Comparison of ENCODE assay signal across 27 mouse cellular contexts in genomic region chr1:120296936-120297335, GRCm38 (mm10). TPM values are rescaled to one million over a fixed set of nuclear protein-coding genes. Genes with fewer than 3 reads are reported as not detected.
DNase-seq lines count a peak whose midpoint lies in the region; ATAC-seq and TF ChIP-seq lines count a peak whose summit lies in the region.
"Had no signal": no experiment of that assay in that cellular context is flagged by ENCODE, and none has a peak within 500 bp of the region (broad histone marks: within the 10 kb centered on the region; RNA-seq: fewer than 3 reads in every experiment).

No protein-coding gene starts in this region.

- 63% methylated on average over 2 of the region's 2 CpGs for WGBS in liver, embryonic 14.5 days (ENCODE audit: insufficient replicate concordance)
- WGBS in liver, embryonic 11.5 days: 81% methylated on average over 2 of the region's 2 CpGs

- H3K4me3 ChIP-seq in gastrocnemius, adult 2 months: no peak overlapping the region
- H3K4me3 ChIP-seq in liver, embryonic 14.5 days (ENCODE audit: insufficient read depth in 1 of 2, low read depth in 2 of 2, low read length in 2 of 2): no peak overlapping the region
- no peak overlapping the region for H3K4me3 ChIP-seq in liver, embryonic 11.5 days (ENCODE audit: low read depth, low read length)
- H3K4me3 ChIP-seq in E14TG2a.4 (replicated peaks; ENCODE audit: low read length): no peak overlapping the region
- H3K4me3 ChIP-seq: forebrain, embryonic 10.5 days; heart, embryonic 15.5 days; hindbrain, embryonic 10.5 days; liver, embryonic 12.5 days; midbrain, embryonic 10.5 days; neural tube, embryonic 15.5 days had no signal

- H3K36me3 ChIP-seq in liver, embryonic 14.5 days (replicated peaks; ENCODE audit: control insufficient read depth, insufficient read depth, low read depth): no peaks in the 10 kb centered on the region
- no peaks in the 10 kb centered on the region for H3K36me3 ChIP-seq in liver, embryonic 11.5 days (ENCODE audit: control insufficient read depth, insufficient read depth, low read length)
- H3K36me3 ChIP-seq in E14TG2a.4 (ENCODE audit: insufficient read depth, low read length): peaks cover 27% of the 10 kb centered on the region
- H3K36me3 ChIP-seq: forebrain, embryonic 10.5 days; heart, embryonic 15.5 days; hindbrain, embryonic 10.5 days; liver, embryonic 12.5 days; midbrain, embryonic 10.5 days; neural tube, embryonic 15.5 days had no signal

- DNase-seq in gastrocnemius, adult 2 months: no peak
- no peak for DNase-seq in gastrocnemius, postnatal 10 days
- no peak for DNase-seq in liver, embryonic 14.5 days (ENCODE audit: low read depth in 3 of 3, low spot score in 3 of 3)
- no peak for DNase-seq in liver, embryonic 11.5 days (ENCODE audit: low spot score)
- peak; percentile 6 for DNase-seq in induced T-regulatory cell, adult 2 months (ENCODE audit: low read depth)
- DNase-seq in spleen, adult 18-20 months: no peak
- DNase-seq in thymus, postnatal 36 days: no peak
- DNase-seq: adrenal gland, postnatal 36 days; cerebellum, adult 9-11 months; kidney, adult 2 months; right cerebral cortex, adult 18-20 months; right cerebral cortex, postnatal 4 days; thymus, adult 2 months had no signal

- no peak overlapping the region for H3K27ac ChIP-seq in gastrocnemius, adult 2 months
- H3K27ac ChIP-seq in liver, embryonic 14.5 days: no peak overlapping the region
- no peak overlapping the region for H3K27ac ChIP-seq in liver, embryonic 11.5 days (ENCODE audit: low read depth, low read length)
- H3K27ac ChIP-seq: forebrain, embryonic 10.5 days; heart, embryonic 15.5 days; hindbrain, embryonic 10.5 days; kidney, postnatal 0 days; liver, embryonic 12.5 days; midbrain, embryonic 10.5 days; neural tube, embryonic 15.5 days had no signal

- ATAC-seq in liver, embryonic 14.5 days (ENCODE audit: insufficient read depth): no peak
- no peak for ATAC-seq in liver, embryonic 11.5 days (replicated peaks; ENCODE audit: low FRiP score)
- ATAC-seq: CD4-positive, CD25-positive, alpha-beta regulatory T cell, adult 4 months; liver, embryonic 12.5 days had no signal

- H3K4me2 ChIP-seq in liver, embryonic 14.5 days (ENCODE audit: low read depth): no peak overlapping the region
- H3K4me2 ChIP-seq in liver, embryonic 11.5 days: no peak overlapping the region
- H3K4me2 ChIP-seq: heart, embryonic 15.5 days; liver, embryonic 12.5 days; neural tube, embryonic 15.5 days had no signal

- 0 out of 4 replicates have a peak, but pooled peaks cover 0 to 1% of the 10 kb centered on the region in 2 experiments for H3K4me1 ChIP-seq in liver, embryonic 14.5 days (replicated peaks; ENCODE audit: control insufficient read depth in 2 of 2, insufficient read depth in 2 of 2, low read length in 1 of 2)
- no peaks in the 10 kb centered on the region for H3K4me1 ChIP-seq in liver, embryonic 11.5 days (replicated peaks; ENCODE audit: control insufficient read depth, insufficient read depth, low read length)
- H3K4me1 ChIP-seq in E14TG2a.4 (replicated peaks; ENCODE audit: low read depth, low read length): no peaks in the 10 kb centered on the region
- H3K4me1 ChIP-seq: forebrain, embryonic 10.5 days; heart, embryonic 15.5 days; hindbrain, embryonic 10.5 days; liver, embryonic 12.5 days; midbrain, embryonic 10.5 days; neural tube, embryonic 15.5 days had no signal

- no peaks in the 10 kb centered on the region; the same call in 1 of the 2 replicates for H3K9me3 ChIP-seq in liver, embryonic 14.5 days (ENCODE audit: control insufficient read depth, low read length)
- H3K9me3 ChIP-seq in liver, embryonic 11.5 days (ENCODE audit: control insufficient read depth, low read length): 0 out of 2 replicates have a peak, but pooled peaks cover 3% of the 10 kb centered on the region
- peaks cover 21% of the 10 kb centered on the region for H3K9me3 ChIP-seq in E14TG2a.4 (ENCODE audit: low read length)
- H3K9me3 ChIP-seq: heart, embryonic 15.5 days had no signal

- intact Hi-C loops in gastrocnemius, adult 2 months (cut with DNase I): no loop called here

- no peaks in the 10 kb centered on the region for H3K27me3 ChIP-seq in liver, embryonic 14.5 days (ENCODE audit: control insufficient read depth, insufficient read depth, low read length)
- H3K27me3 ChIP-seq in liver, embryonic 11.5 days (replicated peaks; ENCODE audit: control insufficient read depth, insufficient read depth, low read length): no peaks in the 10 kb centered on the region
- no peaks in the 10 kb centered on the region for H3K27me3 ChIP-seq in E14TG2a.4 (ENCODE audit: insufficient read depth, low read length)
- H3K27me3 ChIP-seq: heart, embryonic 15.5 days; liver, embryonic 12.5 days; neural tube, embryonic 15.5 days had no signal

- TF ChIP-seq CTCF in gastrocnemius, adult 2 months (IDR thresholded peaks at IDR 0.05): peak; percentile 53
- TF ChIP-seq CTCF in liver, embryonic 14.5 days (IDR thresholded peaks at IDR 0.05; ENCODE audit: low read depth): peak; percentile 34; the same call in 1 of the 2 replicates
- peak; percentile 29 for TF ChIP-seq CTCF in E14TG2a.4 (conservative IDR thresholded peaks at IDR 0.05; ENCODE audit: low read length)

- 0 out of 2 replicates have a peak, but pooled peaks have one; percentile 9 for TF ChIP-seq EP300 in liver, embryonic 14.5 days (IDR thresholded peaks at IDR 0.05; ENCODE audit: low read depth)

- no peak overlapping the region for H3K9ac ChIP-seq in liver, embryonic 14.5 days (replicated peaks)
- no peak overlapping the region for H3K9ac ChIP-seq in liver, embryonic 11.5 days (ENCODE audit: low read depth, low read length)
- H3K9ac ChIP-seq: heart, embryonic 15.5 days; liver, embryonic 12.5 days; neural tube, embryonic 15.5 days had no signal

RNA-seq across cellular contexts. Expression of gene Steap3, which starts 24.4 kb away (rescaled TPM):
- total RNA-seq in gastrocnemius, adult 2 months (2021): 10 to 100 TPM; 16.0 to 22.1 TPM
- 10 to 100 TPM; 41.2 to 41.4 TPM for total RNA-seq in gastrocnemius, postnatal 10 days (2021)
- 38.8 and 42.2 TPM in 2 replicates for polyA plus RNA-seq in liver, embryonic 14.5 days (2012; rRNA removed)
- 39.1 and 46.2 TPM in 2 replicates for polyA plus RNA-seq in liver, embryonic 14.5 days (2014; fragmentation: Nextera tagmentation; extraction: Ambion mirVana)
- 74.7 TPM in 2 replicates for polyA plus RNA-seq in liver, embryonic 11.5 days (2014; fragmentation: Nextera tagmentation; extraction: Ambion mirVana)
- polyA plus RNA-seq: CD4-positive, CD25-positive, alpha-beta regulatory T cell, adult 4 months had no signal

RNA-seq across cellular contexts. Expression of gene C1ql2, which starts 43.4 kb away (rescaled TPM):
- total RNA-seq in gastrocnemius, adult 2 months (2021): not detected
- not detected for total RNA-seq in gastrocnemius, postnatal 10 days (2021)
- not detected in 2 replicates for polyA plus RNA-seq in liver, embryonic 14.5 days (2012; rRNA removed)
- polyA plus RNA-seq in liver, embryonic 14.5 days (2014; fragmentation: Nextera tagmentation; extraction: Ambion mirVana): not detected in 2 replicates
- not detected in 2 replicates for polyA plus RNA-seq in liver, embryonic 11.5 days (2014; fragmentation: Nextera tagmentation; extraction: Ambion mirVana)
- total RNA-seq: adrenal gland, postnatal 36 days; common myeloid progenitor, adult 5-6 weeks; gastrocnemius, postnatal 4 days had no signal
- polyA plus RNA-seq: CD4-positive, CD25-positive, alpha-beta regulatory T cell, adult 4 months; heart, embryonic 15.5 days; large intestine, adult 2 months; limb, embryonic 11.5 days; liver, embryonic 12.5 days; stomach, embryonic 16.5 days had no signal
